ENCODE assay signal across 8 mouse cellular contexts in the genomic region with DNA sequence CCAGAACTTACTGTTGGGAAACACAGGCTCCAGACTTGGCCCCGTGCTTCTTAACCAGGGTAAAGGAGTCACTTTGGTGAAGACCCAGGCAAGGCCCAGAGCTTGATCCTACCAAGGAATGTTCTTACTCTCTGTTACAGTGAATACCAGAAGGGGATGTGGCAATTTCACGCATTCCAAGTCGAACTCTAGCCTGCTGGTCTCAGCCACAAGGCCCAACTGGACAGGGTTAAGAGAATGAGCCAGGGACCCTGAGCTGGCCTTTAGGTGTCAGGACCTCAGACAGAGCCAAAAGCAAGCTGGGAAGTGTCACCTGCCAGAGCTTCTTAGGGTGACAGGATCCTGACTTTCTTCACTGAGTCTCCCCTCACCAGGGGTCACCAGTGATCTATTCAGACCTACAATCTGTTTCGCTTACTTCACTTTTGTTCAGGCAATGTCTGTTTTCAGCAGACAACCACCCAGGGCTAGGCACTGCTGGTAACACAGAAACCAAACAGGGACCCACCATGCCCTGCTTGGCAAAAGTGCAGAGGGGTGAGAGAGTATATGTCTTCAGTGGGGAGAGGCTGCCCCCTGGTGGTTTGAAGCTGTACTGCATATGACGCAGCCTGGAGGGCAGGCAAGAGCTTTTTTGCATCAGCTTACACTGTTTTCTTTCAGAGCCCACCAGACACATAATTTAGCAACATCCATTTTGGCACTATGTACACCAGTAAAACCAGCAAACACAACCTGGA.
DNase-seq lines count a peak whose midpoint lies in the region; ATAC-seq lines count a peak whose summit lies in the region.

No protein-coding gene starts in this region.

- peaks cover 45% of the 10 kb centered on the region for H3K27me3 ChIP-seq in hindbrain, embryonic 10.5 days (ENCODE audit: insufficient read depth, poor library complexity, severe bottlenecking)
- peaks cover 59% of the 10 kb centered on the region for H3K27me3 ChIP-seq in hindbrain, embryonic 13.5 days
- H3K27me3 ChIP-seq in midbrain, embryonic 13.5 days = peaks cover 41% of the 10 kb centered on the region

- peak; percentile 81 for DNase-seq in hindbrain, embryonic 10.5 days (ENCODE audit: low spot score)
- peak; percentile 3 for DNase-seq in c-Kit-negative CD71-positive TER-119-positive erythroid progenitor cells, embryonic 14.5 days (ENCODE audit: low read depth, low spot score)
- peak; percentile 20 for DNase-seq in fibroblast of lung, adult 2 months (ENCODE audit: low read depth)
- peak; percentile 89 for DNase-seq in heart, postnatal 4 days
- DNase-seq in left cerebral cortex, postnatal 14 days (ENCODE audit: low spot score in 2 of 2) = peak; percentile 74 to 82
- peak; percentile 21 to 58 for DNase-seq in spleen, postnatal 14 days (ENCODE audit: low spot score in 2 of 2)

- no peaks in the 10 kb centered on the region for H3K9me3 ChIP-seq in hindbrain, embryonic 10.5 days
- H3K9me3 ChIP-seq in hindbrain, embryonic 13.5 days = no peaks in the 10 kb centered on the region
- H3K9me3 ChIP-seq in midbrain, embryonic 13.5 days = no peaks in the 10 kb centered on the region

- no peaks in the 10 kb centered on the region for H3K36me3 ChIP-seq in hindbrain, embryonic 10.5 days
- no peaks in the 10 kb centered on the region for H3K36me3 ChIP-seq in hindbrain, embryonic 13.5 days
- H3K36me3 ChIP-seq in midbrain, embryonic 13.5 days = no peaks in the 10 kb centered on the region

- H3K9ac ChIP-seq in hindbrain, embryonic 13.5 days = no peak overlapping the region
- H3K9ac ChIP-seq in midbrain, embryonic 13.5 days (replicated peaks) = no peak overlapping the region

- no peak overlapping the region for H3K4me2 ChIP-seq in hindbrain, embryonic 13.5 days
- H3K4me2 ChIP-seq in midbrain, embryonic 13.5 days (replicated peaks) = no peak overlapping the region

- 47% methylated on average over 5 of the region's 5 CpGs for WGBS in hindbrain, embryonic 10.5 days
- 52% methylated on average over 5 of the region's 5 CpGs for WGBS in hindbrain, embryonic 13.5 days
- WGBS in midbrain, embryonic 13.5 days = 47% methylated on average over 5 of the region's 5 CpGs

- no peak for ATAC-seq in hindbrain, embryonic 13.5 days (ENCODE audit: low FRiP score)
- peak; percentile 66 for ATAC-seq in midbrain, embryonic 13.5 days

- intact Hi-C loops in left cerebral cortex, postnatal 14 days (cut with DNase I) = loop anchor here (2.0 kb wide), 2 partner anchors 341 to 449 kb away; no protein-coding TSS in a partner anchor

- peaks cover 12% of the 10 kb centered on the region; the same call in 1 of the 2 replicates for H3K4me1 ChIP-seq in hindbrain, embryonic 10.5 days (replicated peaks)
- H3K4me1 ChIP-seq in hindbrain, embryonic 13.5 days (replicated peaks) = no peaks in the 10 kb centered on the region
- H3K4me1 ChIP-seq in midbrain, embryonic 13.5 days (replicated peaks) = no peaks in the 10 kb centered on the region

- no peak overlapping the region for H3K27ac ChIP-seq in hindbrain, embryonic 10.5 days
- H3K27ac ChIP-seq in hindbrain, embryonic 13.5 days = no peak overlapping the region
- no peak overlapping the region for H3K27ac ChIP-seq in midbrain, embryonic 13.5 days

- no peak overlapping the region for H3K4me3 ChIP-seq in hindbrain, embryonic 10.5 days
- H3K4me3 ChIP-seq in hindbrain, embryonic 13.5 days = no peak overlapping the region
- no peak overlapping the region for H3K4me3 ChIP-seq in midbrain, embryonic 13.5 days (replicated peaks)

Comparison
In these comparisons a context has a peak if more than half of its experiments do, and no peak if none do; other contexts are left out.
1. DNase-seq: peak in every context shown above with its lines; median percentile 89 in heart, postnatal 4 days; 81 in hindbrain, embryonic 10.5 days; 78 in left cerebral cortex, postnatal 14 days; 40 in spleen, postnatal 14 days; 20 in fibroblast of lung, adult 2 months; 3 in c-Kit-negative CD71-positive TER-119-positive erythroid progenitor cells, embryonic 14.5 days.